Mouse (Mus musculus) thymus, adult 2 months (tissue): Measurements from ENCODE around the gene Aars. TPM values are rescaled to one million over a fixed set of nuclear protein-coding genes. Genes with fewer than 3 reads are reported as not detected.
"Not testable (repeated sequence)": the region's sequence is repeated elsewhere in the genome, so short reads cannot be mapped to it uniquely, and the experiment has no call there.

Source experiments
- DNase-seq: peaks from one replicate; pipeline ENCODE4 v3.0.0; 2021
- H3K27ac ChIP-seq: fragments of 200-500 bp; 2 replicates; pipeline ENCODE4 v1.5.1; 2012; ENCODE audit warnings: low read length, control low read depth; ENCODE audit not compliant: control insufficient read depth, insufficient read depth
- H3K27me3 ChIP-seq: fragments of 200-500 bp; 2 replicates; pipeline ENCODE4 v1.6.1; 2012; ENCODE audit warnings: mild to moderate bottlenecking, low read length, moderate library complexity, mixed read lengths; ENCODE audit not compliant: control insufficient read depth, insufficient read depth
- H3K36me3 ChIP-seq: fragments of 200-500 bp; 2 replicates; pipeline ENCODE4 v1.6.1; 2012; ENCODE audit warnings: mild to moderate bottlenecking, low read length, moderate library complexity; ENCODE audit not compliant: control insufficient read depth, insufficient read depth
- H3K4me1 ChIP-seq: fragments of 200-500 bp; replicated peaks from 2 replicates; pipeline ENCODE4 v1.6.1; 2012; ENCODE audit warnings: low read length; ENCODE audit not compliant: control insufficient read depth, insufficient read depth
- H3K4me3 ChIP-seq: fragments of 200-500 bp; 2 replicates; pipeline ENCODE4 v1.5.1; 2012; ENCODE audit warnings: mild to moderate bottlenecking, low read length, control low read depth, moderate library complexity; ENCODE audit not compliant: control insufficient read depth, insufficient read depth
- CTCF ChIP-seq: fragments of 200-500 bp; IDR thresholded peaks from 2 replicates; pipeline ENCODE4 v1.5.1; 2012; ENCODE audit warnings: mild to moderate bottlenecking, control low read depth, low read length, moderate library complexity, borderline replicate concordance; ENCODE audit not compliant: control insufficient read depth, poor library complexity, insufficient read depth; ENCODE audit errors: extremely low read depth
- POLR2A ChIP-seq: fragments of 200-500 bp; IDR thresholded peaks from 2 replicates; pipeline ENCODE4 v1.6.1; 2012; ENCODE audit warnings: mild to moderate bottlenecking, low read length, control low read depth, moderate library complexity; ENCODE audit not compliant: control insufficient read depth, poor library complexity, insufficient read depth; ENCODE audit errors: extremely low read depth
- WGBS: fragments of 180-500 bp; shearing (Covaris S2); methylation state at CpG from one replicate; pipeline ENCODE4 v1.1.7; 2018; 5-methylcytosine and 5-hydroxymethylcytosine counted together
- polyA plus RNA-seq: library from polyadenylated mRNA; depleted of rRNA; stranded (reverse); fragments of >200 nt; gene quantifications from 2 replicates; pipeline ENCODE4 v1.2.3, GENCODE M21; 2012; rRNA removed

Gene Aars
- polyA plus RNA-seq = 27.4 and 29.5 TPM in 2 replicates

GRCm38 (mm10) chr8:111032916-111033315, at the start of gene Aars:
Gene Aars, plus strand, starts transcription at chr8:111033144.
- H3K4me3 ChIP-seq = peak within 1 kb of the TSS; percentile 67
- no peak for DNase-seq
- H3K36me3 ChIP-seq = no peaks in the 10 kb centered on the region
- TF ChIP-seq POLR2A = no peak
- no peak for TF ChIP-seq CTCF
- no peak within 1 kb of the TSS for H3K27ac ChIP-seq
- WGBS = 97% methylated on average over 7 of the region's 7 CpGs
- H3K27me3 ChIP-seq = no peaks in the 10 kb centered on the region
- peaks cover 10% of the 10 kb centered on the region for H3K4me1 ChIP-seq

GRCm38 (mm10) chr8:110987805-110988744, 44.9 kb upstream of the Aars start:
- Histone ChIP-seq H3K27ac (peak overlapping the region; percentile 58; the same call in 1 of the 2 replicates), H3K4me1 (peaks cover 14% of the 10 kb centered on the region), H3K27me3 (no peaks in the 10 kb centered on the region), H3K36me3 (peaks cover 75% of the 10 kb centered on the region), H3K4me3 (no peak overlapping the region)
- 8% methylated on average over 8 of the region's 8 CpGs for WGBS
- TF ChIP-seq CTCF = no peak
- DNase-seq = peak; percentile 60

- WGBS = 88% methylated on average over 9 of the region's 9 CpGs
- H3K4me3 ChIP-seq = no peak overlapping the region
- H3K36me3 ChIP-seq = peaks cover 55% of the 10 kb centered on the region
Observed at GRCm38 (mm10) chr8:110990017-110990416, 42.9 kb upstream of the Aars start.

GRCm38 (mm10) chr8:110996641-110997430, 36.1 kb upstream of the Aars start:
- Histone ChIP-seq H3K4me1 (peaks cover 6% of the 10 kb centered on the region), H3K27ac (peak overlapping the region; percentile 53), H3K27me3 (no peaks in the 10 kb centered on the region), H3K36me3 (peaks cover 9% of the 10 kb centered on the region), H3K4me3 (peak overlapping the region; percentile 99)
- TF ChIP-seq CTCF = no peak
- no peak for TF ChIP-seq POLR2A
- 38% methylated on average over 16 of the region's 16 CpGs for WGBS
- no peak for DNase-seq

More at GRCm38 (mm10) chr8:110990017-110990416, 42.9 kb upstream of the Aars start:
- TF ChIP-seq POLR2A (no peak), CTCF (no peak)
- no peak for DNase-seq
- Histone ChIP-seq H3K4me1 (peaks cover 14% of the 10 kb centered on the region), H3K27me3 (no peaks in the 10 kb centered on the region), H3K27ac (no peak overlapping the region)

- H3K27ac ChIP-seq = peak within 1 kb of the TSS; percentile 72
Observed at GRCm38 (mm10) chr8:110997547-110998531, 35.1 kb upstream of the Aars start, which contains the start of gene Ddx19a. Gene Ddx19a, minus strand, starts transcription at chr8:110997800.

GRCm38 (mm10) chr8:111010230-111010991, 22.5 kb upstream of the Aars start:
- H3K36me3 ChIP-seq = peaks cover 25% of the 10 kb centered on the region
- H3K27ac ChIP-seq, H3K4me1 ChIP-seq, H3K4me3 ChIP-seq, H3K27me3 ChIP-seq, DNase-seq: not testable (repeated sequence)
- WGBS = 98% methylated on average over 9 of the region's 10 CpGs

More at GRCm38 (mm10) chr8:110997547-110998531, 35.1 kb upstream of the Aars start, which contains the start of gene Ddx19a:
- peaks cover 6% of the 10 kb centered on the region for H3K4me1 ChIP-seq
- 3% methylated on average over 58 of the region's 58 CpGs for WGBS
- DNase-seq = peak; percentile 86
- H3K27me3 ChIP-seq = no peaks in the 10 kb centered on the region
- H3K36me3 ChIP-seq = no peaks in the 10 kb centered on the region
- peak within 1 kb of the TSS; percentile 99 for H3K4me3 ChIP-seq
- TF ChIP-seq CTCF (no peak), POLR2A (peak; percentile 71; the same call in 1 of the 2 replicates)

GRCm38 (mm10) chr8:111026609-111027008, 6.3 kb upstream of the Aars start:
- 94% methylated on average over 2 of the region's 2 CpGs for WGBS
- not testable (repeated sequence) for H3K4me3 ChIP-seq, H3K27me3 ChIP-seq, H3K4me1 ChIP-seq, H3K36me3 ChIP-seq, DNase-seq, H3K27ac ChIP-seq
